20 mouse cellular contexts compared by ENCODE assay signal in the genomic region with DNA sequence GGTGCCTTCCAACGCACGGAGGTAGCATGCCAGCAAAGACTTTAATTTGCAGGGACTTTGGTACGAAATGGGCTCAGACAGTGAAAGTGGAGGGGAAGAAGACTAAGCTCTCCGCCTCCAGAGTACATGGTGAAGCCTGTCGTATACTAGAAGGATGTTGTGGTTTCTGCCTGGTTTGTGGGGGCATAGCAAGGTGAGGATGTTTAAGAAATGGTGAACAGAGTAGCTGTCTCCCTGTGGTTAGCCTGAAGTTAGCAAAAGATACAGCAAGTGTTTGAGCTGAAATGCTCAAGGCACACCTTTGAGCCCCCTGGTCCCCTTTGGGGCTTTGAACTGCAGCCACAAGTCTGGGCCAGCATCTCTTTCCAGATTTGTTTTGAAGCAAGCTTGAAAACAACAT. TPM values are rescaled to one million over a fixed set of nuclear protein-coding genes. Genes with fewer than 3 reads are reported as not detected.
DNase-seq lines count a peak whose midpoint lies in the region; ATAC-seq and TF ChIP-seq lines count a peak whose summit lies in the region.
"Had no signal": no experiment of that assay in that cellular context is flagged by ENCODE, and none has a peak within 500 bp of the region (broad histone marks: within the 10 kb centered on the region; RNA-seq: fewer than 3 reads in every experiment).

No protein-coding gene starts in this region.

- H3K27me3 ChIP-seq in kidney, embryonic 14.5 days (ENCODE audit: control insufficient read depth, insufficient read depth, low read length) = no peaks in the 10 kb centered on the region
- H3K27me3 ChIP-seq: midbrain, embryonic 15.5 days; neural tube, embryonic 13.5 days had no signal

- no peak overlapping the region for H3K4me2 ChIP-seq in kidney, embryonic 14.5 days (replicated peaks; ENCODE audit: low read depth, low read length)
- H3K4me2 ChIP-seq: midbrain, embryonic 15.5 days; neural tube, embryonic 13.5 days had no signal

- no peaks in the 10 kb centered on the region for H3K9me3 ChIP-seq in kidney, embryonic 14.5 days (ENCODE audit: control insufficient read depth, low read length)
- H3K9me3 ChIP-seq: G1E; heart, embryonic 10.5 days; midbrain, embryonic 15.5 days; neural tube, embryonic 13.5 days had no signal

- intact Hi-C loops in left cerebral cortex, postnatal 36 days (cut with DNase I) = no loop called here

- 72% methylated on average over 5 of the region's 5 CpGs for WGBS in lung, adult 2 months
- WGBS in kidney, embryonic 14.5 days = 92% methylated on average over 5 of the region's 5 CpGs

- no peak for TF ChIP-seq POLR2A in lung, adult 2 months (IDR thresholded peaks at IDR 0.05; ENCODE audit: borderline replicate concordance, extremely low read depth, low read depth, low read length)

- H3K27ac ChIP-seq in kidney, embryonic 14.5 days (ENCODE audit: low read depth, low read length) = no peak overlapping the region
- H3K27ac ChIP-seq: heart, embryonic 10.5 days; hindbrain, postnatal 0 days; kidney, postnatal 0 days; midbrain, embryonic 15.5 days; neural tube, embryonic 13.5 days had no signal

- TF ChIP-seq CTCF in lung, adult 2 months (IDR thresholded peaks at IDR 0.05; ENCODE audit: insufficient read depth, low read length) = no peak

- peak; percentile 13 for DNase-seq in lung, postnatal 36 days
- no peak for DNase-seq in lung, adult 2 months
- DNase-seq in natural killer cell, adult 2 months (ENCODE audit: low spot score in 2 of 2) = peak; percentile 30 to 44
- DNase-seq in thymus, postnatal 25 days = peak; percentile 64
- DNase-seq in right cerebral cortex, postnatal 4 days = no peak
- DNase-seq in left cerebral cortex, postnatal 36 days (ENCODE audit: low spot score in 2 of 2) = no peak
- DNase-seq: adrenal gland, postnatal 25 days; cerebellum, adult 9-11 months; gastrocnemius, postnatal 10 days; heart, postnatal 14 days; layer of hippocampus, adult 9-11 months had no signal

- no peaks in the 10 kb centered on the region for H3K36me3 ChIP-seq in kidney, embryonic 14.5 days (ENCODE audit: control insufficient read depth, insufficient read depth, low read length)
- H3K36me3 ChIP-seq: G1E; heart, embryonic 10.5 days; midbrain, embryonic 15.5 days; neural tube, embryonic 13.5 days had no signal

- H3K9ac ChIP-seq in kidney, embryonic 14.5 days (ENCODE audit: low read depth, low read length) = no peak overlapping the region
- H3K9ac ChIP-seq: midbrain, embryonic 15.5 days; neural tube, embryonic 13.5 days had no signal

- ATAC-seq in common myeloid progenitor, adult 5-6 weeks (replicated peaks; ENCODE audit: low read depth, poor library complexity, severe bottlenecking) = peak; percentile 34; the same call in 1 of the 2 replicates
- ATAC-seq in kidney, embryonic 14.5 days (ENCODE audit: low FRiP score, low TSS enrichment) = no peak
- ATAC-seq: forebrain, embryonic 16.5 days; hindbrain, postnatal 0 days; midbrain, embryonic 15.5 days had no signal

- no peak overlapping the region for H3K4me3 ChIP-seq in lung, adult 2 months (replicated peaks; ENCODE audit: extremely low read depth, low read depth, low read length)
- H3K4me3 ChIP-seq in kidney, embryonic 14.5 days (ENCODE audit: low read length) = no peak overlapping the region
- H3K4me3 ChIP-seq: heart, embryonic 10.5 days; midbrain, embryonic 15.5 days; neural tube, embryonic 13.5 days had no signal

- H3K4me1 ChIP-seq in lung, adult 2 months (ENCODE audit: control insufficient read depth, insufficient read depth, low read length) = no peaks in the 10 kb centered on the region
- H3K4me1 ChIP-seq in kidney, embryonic 14.5 days (ENCODE audit: control insufficient read depth, insufficient read depth, low read length) = no peaks in the 10 kb centered on the region
- H3K4me1 ChIP-seq: heart, embryonic 10.5 days; midbrain, embryonic 15.5 days; neural tube, embryonic 13.5 days had no signal

RNA-seq across cellular contexts. Expression of a gene that starts 44.8 kb away (rescaled TPM):
- polyA plus RNA-seq in lung, adult 2 months (2012; rRNA removed) = 1.4 and 2.3 TPM in 2 replicates
- 0.64 and 10.8 TPM in 2 replicates for total RNA-seq in common myeloid progenitor, adult 5-6 weeks (2017)
- polyA plus RNA-seq in kidney, embryonic 14.5 days (2014; fragmentation: Nextera tagmentation; extraction: Ambion mirVana) = 0.21 TPM in 1 of 2 replicates, not detected in the other
- total RNA-seq in left cerebral cortex, postnatal 36 days (2021) = under 1 TPM; 0.39 to 0.48 TPM
- total RNA-seq: hindbrain, postnatal 0 days had no signal
- polyA plus RNA-seq: forebrain, embryonic 16.5 days; G1E; heart, embryonic 10.5 days; midbrain, embryonic 15.5 days had no signal

Comparison
In these comparisons a context has a peak if more than half of its experiments do, and no peak if none do; other contexts are left out.
1. DNase-seq: peak in lung, postnatal 36 days (single experiment), natural killer cell, adult 2 months (2 of 2) and thymus, postnatal 25 days (single experiment); none in lung, adult 2 months (single experiment), right cerebral cortex, postnatal 4 days (single experiment) and left cerebral cortex, postnatal 36 days (0 of 2).